Mouse (Mus musculus): ENCODE measurements at regions not wholly inside any gene's neighbourhood (a gene's known extent, or its start where the extent isn't known, plus 50 kb on each side); places are given as distances from the start of the nearest gene placed in this dataset.

DNA sequence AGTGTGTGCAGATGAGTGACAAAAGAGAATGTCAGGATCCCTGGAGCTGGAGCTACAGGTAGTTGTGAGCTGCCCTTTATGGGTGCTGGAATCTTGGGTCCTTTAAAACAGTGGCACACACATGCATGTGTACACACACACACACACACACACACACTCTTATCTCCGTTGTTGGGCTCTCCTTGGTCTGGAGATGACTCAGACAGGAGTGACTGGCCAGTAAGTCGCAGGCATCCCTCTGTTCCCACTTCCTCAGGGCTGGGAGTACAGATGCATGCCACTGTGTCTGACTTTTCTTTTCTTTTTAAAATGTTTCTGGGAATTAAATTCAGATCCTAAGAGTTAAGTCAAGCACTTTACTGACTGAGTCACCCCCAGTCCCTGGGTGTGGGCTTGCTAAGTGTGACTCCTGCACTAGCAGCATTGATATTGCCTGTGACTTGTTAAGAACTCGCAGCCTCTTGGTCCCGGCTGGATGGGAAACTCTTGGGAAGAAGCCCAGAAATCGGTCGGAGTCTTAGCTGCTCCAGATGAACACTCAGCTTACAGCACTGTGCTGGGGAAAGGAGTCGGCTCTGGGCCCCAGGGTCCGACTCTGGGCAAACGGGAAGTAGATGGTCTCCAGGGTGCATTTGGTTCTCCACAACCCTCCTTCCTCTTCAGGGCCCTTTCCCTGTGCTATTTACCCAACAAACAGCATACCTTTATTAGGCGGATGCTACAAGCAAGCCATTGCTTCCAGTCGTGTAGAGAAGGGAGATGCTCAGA, 233.0 kb upstream of the Cxcr4 start:
- no peak for DNase-seq

DNA sequence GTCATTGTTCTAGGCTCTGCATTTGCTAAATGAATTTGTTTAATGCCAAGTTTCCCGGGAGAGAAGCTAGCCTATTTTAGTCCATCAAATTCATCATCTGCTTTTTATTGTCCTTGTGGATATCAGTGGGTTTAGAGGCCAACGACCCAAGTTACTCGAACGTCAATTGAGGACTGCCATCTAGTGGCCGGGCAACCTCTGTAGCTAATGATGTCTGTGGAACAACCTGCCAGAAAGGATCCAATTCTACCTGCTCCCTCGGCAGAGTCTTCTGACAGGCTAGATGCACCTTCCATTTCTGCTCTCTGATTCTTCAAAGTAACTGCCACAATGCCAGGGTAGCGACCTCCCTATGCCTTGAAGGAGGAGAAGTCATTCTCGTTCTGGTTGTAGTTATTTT, 232.1 kb upstream of the Cxcr4 start:
- no peak for DNase-seq

DNA sequence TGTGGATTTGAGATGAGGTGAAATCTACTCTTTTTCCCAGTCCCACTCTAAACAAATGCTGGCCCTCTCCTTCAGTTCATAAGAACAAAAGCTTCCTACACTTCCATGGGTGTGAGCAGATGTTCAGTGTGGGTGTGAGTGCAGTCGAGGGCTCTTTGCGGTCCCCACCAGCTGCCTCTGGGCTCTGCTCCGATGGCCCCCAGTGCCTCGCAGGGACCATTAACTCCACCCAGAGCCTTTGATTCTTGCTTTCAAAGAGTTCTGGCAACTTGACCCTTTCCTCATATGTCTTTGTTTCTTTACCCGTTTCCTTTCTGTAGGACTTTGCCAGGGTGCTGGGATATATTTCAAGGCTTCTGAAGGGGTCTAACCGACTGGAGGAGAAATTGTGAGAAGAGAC, 229.9 kb upstream of the Cxcr4 start:
- no peak for DNase-seq

DNA sequence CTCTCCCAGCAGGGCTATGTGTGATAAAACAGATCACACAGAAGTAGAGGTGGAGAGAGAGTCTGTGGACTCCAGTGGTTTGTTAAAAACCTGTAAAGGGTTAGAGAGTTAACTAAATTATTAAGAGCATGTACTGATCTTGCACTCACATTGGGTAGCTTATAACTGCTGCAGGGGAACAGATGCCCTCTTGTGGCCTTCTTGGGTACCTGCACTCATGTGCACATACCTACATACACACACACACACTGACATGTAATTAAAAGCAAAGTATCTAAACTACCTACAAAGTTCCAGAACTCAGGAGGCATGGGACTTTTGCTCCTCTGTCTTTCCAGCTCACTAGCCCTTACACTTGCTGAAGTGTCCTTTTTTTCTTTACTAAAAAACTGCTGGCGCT, 228.4 kb upstream of the Cxcr4 start:
- no peak for DNase-seq

DNA sequence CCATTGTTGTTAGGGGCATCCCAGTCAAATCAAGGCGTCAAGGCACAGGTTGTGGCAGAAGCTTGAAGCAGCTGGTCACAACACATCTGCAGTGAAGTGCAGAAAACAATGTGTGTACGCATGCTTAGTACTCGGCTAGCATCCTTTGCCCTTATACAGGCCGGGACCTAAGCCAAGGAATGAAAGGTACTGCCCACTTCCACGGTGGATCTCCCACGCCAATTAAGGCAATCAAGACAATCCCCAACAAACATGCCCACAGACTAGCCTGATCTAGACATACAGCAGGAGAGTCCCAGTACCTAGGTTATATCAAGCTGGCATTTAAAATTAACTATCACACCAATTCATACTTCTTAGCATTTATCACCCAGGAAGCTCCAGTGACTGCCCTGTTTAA, 227.5 kb upstream of the Cxcr4 start:
- no peak for DNase-seq

DNA sequence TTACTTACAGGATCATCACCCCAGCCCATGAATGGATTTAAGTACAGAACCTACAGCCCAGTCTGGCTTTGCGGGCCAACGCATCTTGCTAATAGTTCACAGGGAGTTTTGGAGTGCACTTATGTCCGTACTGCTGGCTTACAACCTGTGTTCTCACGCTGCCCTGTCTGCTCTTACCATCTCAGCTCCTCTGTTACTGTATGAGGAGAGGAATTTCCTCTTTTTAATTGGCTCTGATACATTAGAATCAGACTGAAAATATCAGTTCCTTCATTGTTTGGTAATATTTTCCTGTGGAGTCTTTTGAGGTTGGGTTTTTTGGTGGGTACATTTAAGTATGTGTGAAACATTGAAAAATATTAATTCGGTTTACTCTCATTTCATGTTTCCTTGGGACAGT, 221.3 kb upstream of the Cxcr4 start:
- DNase-seq, result no peak

DNA sequence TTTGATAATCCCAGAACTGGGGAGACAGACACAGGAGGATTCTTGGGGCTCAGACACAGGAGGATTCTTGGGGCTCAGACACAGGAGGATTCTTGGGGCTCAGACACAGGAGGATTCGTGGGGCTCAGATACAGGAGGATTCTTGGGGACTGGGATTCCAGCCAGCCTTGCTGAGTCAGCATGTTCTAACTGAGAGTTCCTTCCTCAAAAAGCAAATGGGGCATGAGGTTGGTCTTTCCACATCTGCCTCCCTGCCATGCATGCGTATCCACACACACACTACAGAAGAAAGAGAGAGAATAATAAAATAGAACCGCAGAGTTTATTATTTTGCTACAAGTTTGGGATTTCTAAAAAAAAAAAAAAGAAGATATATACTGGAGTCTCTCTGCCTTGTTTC, 218.8 kb upstream of the Cxcr4 start:
- DNase-seq, result no peak

DNA sequence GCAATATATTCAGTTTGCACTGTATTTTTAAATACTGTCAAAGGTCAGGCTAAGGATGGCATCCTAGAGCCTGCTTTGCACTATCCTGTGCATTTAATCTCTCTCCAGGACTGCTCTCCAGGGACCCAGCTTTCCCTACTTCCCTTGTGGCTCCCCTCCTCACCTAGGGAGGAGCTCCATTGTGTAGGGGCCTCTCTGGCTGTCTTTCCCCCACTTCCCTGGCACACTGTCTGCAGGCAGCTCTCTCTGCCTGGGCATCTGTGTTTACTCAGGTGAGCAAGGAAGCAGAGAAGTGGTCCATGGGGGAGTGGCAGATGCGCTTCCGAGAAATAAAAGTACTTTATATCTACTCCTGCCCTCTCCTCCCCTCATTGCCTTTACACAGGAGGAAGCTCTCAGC, 218.0 kb upstream of the Cxcr4 start:
- no peak for DNase-seq

DNA sequence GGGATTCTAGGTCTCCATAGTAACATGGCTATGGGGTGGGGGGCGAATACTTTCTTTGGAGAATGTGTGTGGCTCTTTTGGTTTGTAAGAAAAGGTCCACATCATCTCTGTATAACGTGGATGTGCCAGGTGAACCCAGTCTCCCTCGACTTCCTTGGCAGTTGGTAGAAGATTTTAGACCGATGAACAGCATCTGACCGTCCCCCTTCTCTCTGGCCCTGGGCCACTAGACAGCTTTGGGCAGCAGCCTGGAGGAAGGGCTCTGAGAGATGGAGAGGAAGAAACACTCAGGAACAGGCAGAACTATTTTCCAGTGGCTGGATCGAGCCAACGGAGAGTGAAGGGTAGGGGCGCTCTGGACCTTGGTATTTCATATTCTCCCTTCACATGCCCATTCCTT, 217.5 kb upstream of the Cxcr4 start:
- no peak for DNase-seq

DNA sequence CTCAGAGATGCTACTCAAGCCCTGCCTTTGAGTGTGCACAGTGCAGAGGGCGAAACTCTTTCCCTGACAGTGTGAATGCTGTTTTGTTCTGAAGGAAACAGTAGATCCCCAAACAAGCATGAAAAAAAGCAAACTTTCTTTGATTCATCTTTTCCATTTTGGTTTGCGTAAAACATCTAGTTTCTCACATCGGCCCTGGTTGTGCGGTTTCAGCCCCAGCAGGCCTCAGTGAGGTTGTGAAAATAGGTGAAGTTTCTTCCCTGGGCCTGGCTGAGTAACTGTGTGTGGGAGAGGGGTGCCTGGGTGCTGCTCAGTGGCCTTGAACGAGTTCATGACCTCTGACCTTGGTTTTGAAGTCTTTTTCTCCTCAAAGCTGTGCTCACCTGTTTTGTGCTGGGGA, 216.5 kb upstream of the Cxcr4 start:
- no peak for DNase-seq

DNA sequence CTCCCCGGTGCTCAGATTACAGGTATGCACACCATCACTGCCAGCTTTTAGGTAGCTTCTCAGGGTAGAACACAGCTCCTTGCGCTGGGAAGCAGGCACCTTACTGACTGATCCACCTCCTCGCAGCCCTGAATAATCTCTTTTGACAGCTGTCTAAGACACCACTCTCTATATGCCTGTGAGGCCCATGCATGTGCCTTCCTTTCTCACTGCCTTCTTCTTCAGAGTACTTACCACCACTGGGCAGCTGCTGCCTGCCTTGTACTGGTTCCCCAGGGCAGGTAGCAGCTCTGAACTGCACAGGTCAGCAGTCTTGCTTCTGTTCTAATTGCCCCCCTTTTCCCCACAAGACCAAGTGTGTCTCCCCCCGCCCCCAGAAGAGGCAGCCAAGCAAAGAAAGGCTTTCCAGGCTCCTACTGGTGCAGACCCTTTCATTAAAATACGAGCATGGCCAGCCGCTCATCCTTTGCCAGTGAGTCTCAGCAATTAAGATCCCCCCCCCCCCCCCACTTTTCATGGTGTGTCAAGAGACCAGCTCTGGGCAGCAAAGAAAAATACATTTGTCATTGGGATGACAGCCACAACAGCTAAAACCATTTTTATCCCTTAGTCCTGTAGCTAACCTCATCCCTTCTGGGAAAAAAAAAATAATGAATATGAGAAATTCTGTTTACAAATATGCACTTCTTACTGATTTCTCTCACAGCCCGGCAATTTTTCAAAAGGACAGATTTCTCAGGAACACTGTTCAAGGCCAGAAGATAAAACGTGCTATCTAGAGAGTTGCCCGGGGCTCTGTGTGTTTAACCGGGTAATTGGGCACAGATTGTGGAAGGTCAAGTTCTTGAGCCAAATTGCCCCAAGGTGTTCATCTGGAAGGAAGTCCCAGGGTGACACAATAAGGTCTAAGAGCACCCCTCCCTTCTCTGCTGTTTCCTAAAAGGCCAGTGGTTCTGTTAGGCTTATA, 213.9 kb upstream of the Cxcr4 start:
- no peak for DNase-seq

DNA sequence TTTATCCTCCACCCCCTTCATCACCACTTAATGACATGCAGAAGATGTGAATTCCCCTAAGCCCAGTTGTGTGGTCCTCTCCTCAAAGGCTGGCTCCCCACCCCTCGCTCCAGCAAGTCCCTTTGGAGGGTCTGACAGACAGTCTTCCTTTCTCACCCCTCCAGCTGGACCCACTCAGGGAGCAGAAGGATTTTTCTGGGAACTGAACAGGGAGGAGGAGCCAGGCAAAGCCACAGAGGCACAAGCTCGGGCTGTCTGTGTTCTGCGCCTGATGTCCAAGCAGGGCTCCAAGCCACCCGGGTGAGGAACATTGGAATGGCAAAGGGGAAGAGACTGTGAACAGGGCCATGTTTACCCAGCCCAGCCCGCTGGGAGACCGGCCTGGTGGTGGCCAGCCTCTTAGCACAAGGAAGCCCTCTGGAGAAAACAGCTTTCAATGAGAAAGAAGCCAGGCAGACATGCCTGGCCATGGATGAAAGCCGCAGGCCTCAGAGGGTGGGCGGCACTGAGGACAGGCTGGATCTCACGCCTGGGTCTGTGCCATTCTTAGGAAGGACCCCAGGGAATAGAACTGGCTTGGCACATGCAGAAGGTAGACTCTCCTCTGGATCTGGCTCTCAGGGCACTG, 211.5 kb upstream of the Cxcr4 start:
- DNase-seq, result no peak

DNA sequence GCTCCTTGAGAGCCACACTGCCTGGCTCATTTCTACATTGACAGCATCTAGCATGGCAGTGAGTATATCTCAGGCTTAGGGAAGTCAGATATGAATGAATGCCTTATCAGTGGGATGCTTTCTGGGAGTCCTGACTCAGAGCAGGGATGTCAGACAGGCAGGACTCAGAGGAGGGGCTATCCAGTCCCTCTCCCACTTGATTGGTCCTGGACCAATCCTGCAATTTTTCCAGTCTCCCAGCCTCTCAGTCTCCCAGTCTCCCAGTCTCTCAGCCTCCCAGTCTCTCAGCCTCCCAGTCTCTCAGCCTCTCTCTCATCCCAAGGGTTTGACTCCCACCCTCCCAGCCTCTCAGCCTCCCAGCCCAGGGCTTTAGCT, 211.0 kb upstream of the Cxcr4 start:
- DNase-seq, result no peak

DNA sequence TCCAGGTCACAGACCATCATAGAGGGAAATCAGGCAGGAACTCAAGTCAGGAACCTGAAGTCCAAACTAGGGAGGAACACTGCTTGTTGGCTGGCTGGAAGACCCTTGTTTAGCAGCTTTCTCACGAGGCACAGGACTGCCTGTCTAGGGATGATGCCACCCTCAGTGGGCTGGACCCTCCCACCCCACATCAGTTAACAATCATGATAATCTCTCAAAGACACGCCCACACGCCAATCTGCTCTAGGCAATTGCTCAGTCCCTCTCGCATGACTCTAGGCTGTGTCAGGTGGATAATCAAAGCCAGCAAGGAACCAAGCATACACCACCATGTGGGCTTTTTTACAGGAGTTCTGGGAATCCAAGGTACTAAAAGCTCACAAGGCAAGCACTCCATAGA, 206.6 kb upstream of the Cxcr4 start:
- DNase-seq, result no peak

DNA sequence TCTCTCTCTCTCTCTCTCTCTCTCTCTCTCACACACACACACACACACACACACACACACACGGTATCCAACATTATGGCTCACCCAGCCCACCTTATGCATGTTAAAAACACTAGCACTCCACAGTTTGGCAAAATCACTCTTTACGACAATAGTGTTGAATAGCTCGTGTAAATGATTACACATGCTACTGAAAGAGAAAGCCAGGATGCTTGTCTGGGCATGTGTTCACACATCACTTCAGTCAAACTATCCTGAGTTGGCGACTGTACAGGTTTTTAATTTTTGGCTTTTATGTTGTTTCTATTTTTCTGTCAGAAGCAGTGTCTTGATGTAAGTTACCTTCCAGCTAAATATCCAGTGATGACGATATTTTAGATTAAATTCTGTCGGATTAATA, 203.6 kb upstream of the Cxcr4 start:
- no peak for DNase-seq

DNA sequence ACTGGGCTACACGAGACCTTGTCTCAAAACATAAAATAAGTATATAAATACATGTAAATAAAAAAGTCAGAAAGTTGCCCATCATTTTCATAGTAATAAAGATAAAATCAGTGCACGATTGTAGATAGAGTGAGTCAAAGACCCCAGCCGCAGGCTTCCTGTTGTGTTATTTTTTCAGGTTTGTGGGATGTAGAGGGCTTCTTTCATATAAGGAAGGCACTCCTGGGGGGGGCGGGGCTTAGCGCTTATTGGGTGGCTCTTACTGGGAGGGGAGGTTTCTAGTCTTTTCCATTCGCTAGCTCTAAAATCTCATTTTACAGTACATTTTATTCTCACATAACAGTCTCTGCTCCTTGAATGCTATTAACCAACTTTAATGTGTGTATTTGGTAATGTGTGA, 198.8 kb upstream of the Cxcr4 start:
- no peak for DNase-seq

DNA sequence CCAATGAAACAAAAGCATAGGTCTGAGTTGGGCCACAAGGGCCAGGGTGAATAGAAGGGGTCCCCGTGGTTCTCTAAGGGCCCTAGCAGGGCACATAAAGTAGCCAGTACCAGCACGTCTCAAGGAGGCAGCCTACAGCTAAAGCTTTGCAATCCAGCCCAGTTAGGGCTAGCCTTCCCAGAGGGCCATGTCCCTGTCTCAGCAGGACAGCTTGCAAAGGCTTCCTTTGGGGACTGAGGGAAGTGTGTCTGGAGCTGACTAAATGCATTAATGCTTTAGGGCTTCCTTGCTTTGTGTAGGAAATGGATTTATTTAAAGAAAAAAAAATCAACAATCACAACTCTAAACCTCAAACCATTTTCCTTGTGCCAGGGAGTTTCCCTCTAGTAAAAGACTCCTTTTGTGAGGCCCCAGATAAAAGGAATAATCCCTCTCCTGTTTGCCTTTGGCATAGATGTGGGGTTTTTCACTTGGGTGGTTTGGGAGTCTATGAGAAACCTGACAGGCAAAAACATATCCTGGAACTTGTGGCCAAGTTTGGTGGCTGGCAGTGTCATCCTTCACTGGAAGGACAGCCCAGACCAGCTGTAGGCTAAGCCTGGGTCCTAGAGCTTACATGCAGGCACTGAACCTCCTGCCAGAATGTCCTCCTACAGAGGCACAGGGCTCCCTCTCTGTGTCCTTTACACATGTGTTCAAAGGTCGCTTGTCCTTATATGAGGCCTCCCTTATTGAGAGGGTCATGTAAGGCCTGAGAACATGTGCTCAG, 197.7 kb upstream of the Cxcr4 start:
- no peak for DNase-seq

DNA sequence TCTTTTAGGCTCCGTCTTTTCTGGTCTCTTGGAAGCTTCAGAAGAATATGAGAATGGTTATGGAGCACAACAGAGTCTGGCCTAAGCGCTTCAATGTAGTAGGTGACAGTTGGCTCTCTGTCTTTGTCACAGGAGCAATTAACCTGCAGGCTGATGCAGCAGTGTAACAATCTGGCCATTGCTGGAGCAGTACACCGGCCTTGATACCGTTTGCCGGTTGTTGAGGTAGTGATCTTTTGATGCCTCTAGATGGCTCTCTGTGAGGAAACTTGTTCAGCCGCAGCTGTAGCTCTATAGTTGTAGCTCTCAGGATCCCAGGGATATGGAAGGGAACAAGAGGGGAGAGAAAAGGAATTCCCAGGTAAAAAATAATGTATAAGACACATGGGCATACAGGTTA, 196.1 kb upstream of the Cxcr4 start:
- no peak for DNase-seq

DNA sequence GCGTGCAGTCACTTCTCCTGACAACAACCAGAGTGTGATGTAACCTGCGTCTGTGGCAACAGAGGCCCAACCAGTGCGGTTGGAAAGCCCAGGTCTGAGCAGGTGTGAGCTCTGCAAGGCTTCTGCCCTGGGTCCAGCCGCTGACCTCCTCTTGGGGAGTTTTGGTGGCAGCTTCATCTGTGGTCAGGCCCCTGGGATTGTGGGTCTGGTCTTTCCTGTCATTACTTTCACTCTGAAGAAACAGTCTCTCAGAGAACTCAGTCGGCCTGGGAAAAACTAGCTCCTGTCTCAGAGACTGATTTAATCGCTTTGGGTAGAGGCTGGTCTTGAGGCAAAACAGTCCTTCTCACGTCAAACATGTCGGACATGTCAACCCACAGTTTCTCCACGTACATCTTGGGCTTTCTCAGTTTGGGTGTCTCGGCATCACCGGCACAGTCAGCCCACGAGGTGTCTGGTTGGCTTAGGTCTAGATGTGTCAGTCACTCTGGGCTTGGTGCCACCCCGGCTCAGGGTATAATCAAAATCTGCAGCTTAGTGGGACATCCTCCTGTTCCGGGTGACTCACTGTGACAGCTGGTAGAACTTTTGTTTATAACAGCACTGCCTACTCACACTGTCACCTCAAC, 195.0 kb upstream of the Cxcr4 start:
- no peak for DNase-seq

DNA sequence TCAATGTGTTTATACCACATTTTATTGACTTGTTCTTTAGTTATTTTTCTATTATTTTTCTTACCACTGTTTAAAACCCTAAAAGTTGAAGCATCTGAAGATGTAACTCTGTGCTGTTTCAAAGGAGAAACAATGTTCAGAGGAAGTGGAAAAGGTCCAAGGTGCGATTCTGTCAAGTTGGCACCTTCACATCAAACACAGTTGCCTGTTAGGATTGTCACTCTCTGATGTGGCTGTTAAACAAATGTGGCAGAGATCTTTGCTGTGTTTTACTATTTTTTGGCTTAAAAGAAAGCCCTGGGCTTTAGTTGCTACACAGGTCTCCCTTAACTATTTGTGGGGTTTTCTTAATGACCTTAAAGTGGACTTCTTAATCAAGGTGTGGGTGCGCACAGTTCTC, 190.2 kb upstream of the Cxcr4 start:
- no peak for DNase-seq

DNA sequence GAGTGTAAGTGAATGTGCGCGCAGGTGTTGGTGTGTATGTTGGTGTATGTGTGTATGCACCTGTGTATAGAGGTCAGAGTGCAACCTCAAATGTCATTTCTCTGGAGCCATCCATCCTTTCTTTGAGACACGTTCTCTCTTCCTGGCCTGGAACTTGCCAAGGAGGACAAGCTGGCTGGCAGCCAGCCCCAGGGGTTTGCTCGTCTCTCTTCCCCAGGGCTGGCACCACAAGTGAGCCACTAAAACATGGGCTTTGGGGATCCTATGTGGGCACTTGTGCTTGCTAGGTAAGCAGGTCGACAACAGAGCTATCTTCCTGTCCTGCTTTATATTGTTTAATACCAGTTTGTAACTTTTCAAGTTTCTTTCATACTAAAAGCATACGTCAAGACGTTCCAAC, 189.8 kb upstream of the Cxcr4 start:
- DNase-seq, result no peak

DNA sequence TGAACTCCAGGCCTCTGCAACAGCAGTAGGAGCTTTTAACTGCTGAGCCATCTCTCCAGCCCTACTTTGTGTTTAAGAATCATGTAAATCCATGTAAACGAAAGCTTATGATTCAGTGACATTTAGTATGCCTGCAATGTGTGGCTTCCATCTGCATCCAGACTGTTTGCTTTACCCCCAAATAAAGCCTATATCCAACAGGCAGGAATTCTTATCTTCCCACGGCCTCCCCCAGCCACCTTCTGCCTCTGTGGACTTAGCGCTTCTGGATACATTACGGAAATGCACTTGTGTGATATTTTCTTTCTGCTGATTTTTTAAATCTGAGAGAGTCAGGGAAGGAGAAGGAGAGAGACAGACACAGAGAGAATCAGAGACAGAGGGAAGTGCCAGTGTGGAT, 189.2 kb upstream of the Cxcr4 start:
- DNase-seq, result no peak

All from cerebellum, adult 11-12 months (tissue).